35 mouse cellular contexts compared by ENCODE assay signal in the genomic region with DNA sequence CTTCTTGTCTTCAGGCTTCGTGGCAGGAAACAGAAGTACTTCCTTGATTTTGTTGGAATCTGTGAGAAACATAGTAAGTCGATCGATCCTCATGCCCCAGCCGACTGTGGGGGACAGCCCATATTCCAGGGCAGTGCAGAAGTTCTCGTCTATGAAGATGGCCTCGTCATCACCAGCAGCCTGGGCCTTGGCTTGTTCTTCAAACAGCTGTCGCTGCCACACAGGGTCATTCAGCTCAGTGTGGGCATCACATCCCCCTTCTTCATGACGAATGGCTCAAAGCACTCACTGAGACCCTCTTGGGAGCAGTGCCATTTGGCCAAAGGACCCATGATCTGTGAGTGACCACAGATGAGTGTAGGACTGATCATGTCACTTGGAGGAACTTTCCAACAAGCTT.
"Had no signal": no experiment of that assay in that cellular context is flagged by ENCODE, and none has a peak within 500 bp of the region (broad histone marks: within the 10 kb centered on the region; RNA-seq: fewer than 3 reads in every experiment).

No protein-coding gene starts in this region.

- H3K4me3 ChIP-seq: heart, embryonic 10.5 days; heart, embryonic 12.5 days; heart, embryonic 13.5 days; heart, embryonic 15.5 days; hindbrain, embryonic 10.5 days; hindbrain, embryonic 12.5 days; hindbrain, embryonic 13.5 days; hindbrain, embryonic 15.5 days; intestine, embryonic 15.5 days; kidney, embryonic 15.5 days; layer of hippocampus, adult 2 months had no signal

- H3K27ac ChIP-seq: heart, embryonic 10.5 days; heart, embryonic 13.5 days; heart, embryonic 15.5 days; hindbrain, embryonic 10.5 days; hindbrain, embryonic 12.5 days; hindbrain, embryonic 13.5 days; hindbrain, embryonic 14.5 days; hindbrain, embryonic 15.5 days; hindbrain, postnatal 0 days; intestine, embryonic 15.5 days; kidney, embryonic 15.5 days; kidney, postnatal 0 days; layer of hippocampus, adult 2 months had no signal

- DNase-seq: heart, postnatal 10 days; heart, postnatal 14 days; heart, postnatal 36 days; heart, postnatal 4 days; kidney, adult 11 months; kidney, adult 18-20 months; kidney, adult 2 months; kidney, adult 8-10 months; kidney, adult 9 months; kidney, postnatal 10 days; kidney, postnatal 14 days; kidney, postnatal 25 days; kidney, postnatal 36 days; kidney, postnatal 4 days; layer of hippocampus, adult 9-11 months; layer of hippocampus, postnatal 36 days had no signal

- ATAC-seq: hindbrain, embryonic 16.5 days; hindbrain, postnatal 0 days; inflammation-experienced regulatory T-cells, adult 6 months; intestine, embryonic 15.5 days; intestine, embryonic 16.5 days; intestine, postnatal 0 days had no signal

- H3K4me1 ChIP-seq: heart, embryonic 12.5 days; heart, embryonic 15.5 days; hindbrain, embryonic 10.5 days; hindbrain, embryonic 12.5 days; hindbrain, embryonic 13.5 days; hindbrain, embryonic 15.5 days; intestine, embryonic 15.5 days had no signal

- H3K36me3 ChIP-seq: heart, embryonic 15.5 days; intestine, embryonic 15.5 days had no signal

- H3K9me3 ChIP-seq: heart, embryonic 10.5 days; heart, embryonic 12.5 days; heart, embryonic 13.5 days; heart, embryonic 15.5 days; hindbrain, embryonic 10.5 days; hindbrain, embryonic 12.5 days; hindbrain, embryonic 13.5 days; hindbrain, embryonic 15.5 days; intestine, embryonic 15.5 days; kidney, embryonic 15.5 days had no signal

- H3K9ac ChIP-seq: heart, embryonic 12.5 days; heart, embryonic 13.5 days; heart, embryonic 15.5 days; hindbrain, embryonic 12.5 days; hindbrain, embryonic 13.5 days; hindbrain, embryonic 14.5 days; hindbrain, embryonic 15.5 days; intestine, embryonic 15.5 days; kidney, embryonic 15.5 days had no signal

- H3K4me2 ChIP-seq: heart, embryonic 11.5 days; heart, embryonic 12.5 days; heart, embryonic 13.5 days; heart, embryonic 15.5 days; hindbrain, embryonic 12.5 days; hindbrain, embryonic 13.5 days; hindbrain, embryonic 14.5 days; hindbrain, embryonic 15.5 days; intestine, embryonic 15.5 days; kidney, embryonic 15.5 days had no signal

- H3K27me3 ChIP-seq: heart, embryonic 12.5 days; heart, embryonic 13.5 days; heart, embryonic 15.5 days; hindbrain, embryonic 12.5 days; hindbrain, embryonic 13.5 days; hindbrain, embryonic 15.5 days; intestine, embryonic 15.5 days; kidney, embryonic 15.5 days had no signal
